Mouse (Mus musculus): ENCODE data around the gene Elp5. TPM values are rescaled to one million over a fixed set of nuclear protein-coding genes. Genes with fewer than 3 reads are reported as not detected.

Elp5 gene
- total and polyA plus RNA-seq, 3 experiments = 95.9 to 177 (median 119) TPM

GRCm38 (mm10) chr11:70018131-70018990 is 36.0 kb upstream of the Elp5 start:
- no peak overlapping the region for H3K27ac ChIP-seq (ENCODE audit: insufficient read depth, low read depth)

GRCm38 (mm10) chr11:70017199-70017767 is 35.0 kb upstream of the Elp5 start:
- H3K9me3 ChIP-seq (replicated peaks; ENCODE audit: low read length) = no peaks in the 10 kb centered on the region
- no peak overlapping the region for H3K4me2 ChIP-seq (ENCODE audit: insufficient read depth, low read depth, poor library complexity, severe bottlenecking)
- H3K9ac ChIP-seq (ENCODE audit: insufficient read depth, low read depth) = no peak overlapping the region
- H3K27me3 ChIP-seq (replicated peaks) = peaks cover 3% of the 10 kb centered on the region
- H3K79me2 ChIP-seq (replicated peaks; ENCODE audit: control insufficient read depth, extremely low read depth, insufficient read depth, poor library complexity, severe bottlenecking) = no peaks in the 10 kb centered on the region
- peaks cover 22 to 43% of the 10 kb centered on the region in 2 experiments for H3K4me1 ChIP-seq (ENCODE audit: control insufficient read depth in 1 of 2, insufficient read depth in 2 of 2)
- dilution Hi-C loops (cut with MboI; ENCODE audit: extremely low pct_ligation_motif_present, extremely low pct_unique_long_range_greater_than_20kb, low sequenced_read_pairs) = no loop called here
- no peak for TF ChIP-seq ZKSCAN1 (IDR thresholded peaks at IDR 0.05; ENCODE audit: borderline replicate concordance, low read depth, low read length)
- no peak for TF ChIP-seq CTCF (conservative IDR thresholded peaks at IDR 0.05 in 1 of 2, IDR thresholded peaks at IDR 0.05 in 1 of 2; ENCODE audit: low read depth in 2 of 2, low read length in 2 of 2)
- TF ChIP-seq KAT2A (IDR thresholded peaks at IDR 0.05; ENCODE audit: insufficient replicate concordance, low read length) = no peak
- no peak for TF ChIP-seq POLR2AphosphoS2 (IDR thresholded peaks at IDR 0.05; ENCODE audit: low read depth, low read length)
- TF ChIP-seq IRF4 (IDR thresholded peaks at IDR 0.05; ENCODE audit: low read depth, low read length) = no peak
- TF ChIP-seq MAZ (IDR thresholded peaks at IDR 0.05; ENCODE audit: low read depth, low read length) = no peak
- TF ChIP-seq HCFC1 (IDR thresholded peaks at IDR 0.05; ENCODE audit: low read depth, low read length) = no peak
- TF ChIP-seq PAX5 (IDR thresholded peaks at IDR 0.05; ENCODE audit: low read length) = no peak
- TF ChIP-seq EP300 (IDR thresholded peaks at IDR 0.05; ENCODE audit: low read length) = no peak
- no peak for TF ChIP-seq GABPA (IDR thresholded peaks at IDR 0.05; ENCODE audit: insufficient replicate concordance, low read depth, low read length)
- no peak for TF ChIP-seq SIN3A (IDR thresholded peaks at IDR 0.05; ENCODE audit: low read length)
- TF ChIP-seq USF2 (conservative IDR thresholded peaks at IDR 0.05; ENCODE audit: low read depth, low read length) = no peak
- no peak for TF ChIP-seq TCF12 (IDR thresholded peaks at IDR 0.05; ENCODE audit: low read depth, low read length)
- TF ChIP-seq NELFE (IDR thresholded peaks at IDR 0.05; ENCODE audit: low read depth, low read length) = no peak
- no peak for TF ChIP-seq JUN (IDR thresholded peaks at IDR 0.05; ENCODE audit: insufficient read depth, low read depth, low read length)
- no peak for TF ChIP-seq SMC3 (IDR thresholded peaks at IDR 0.05; ENCODE audit: low read depth, low read length)
- no peak for TF ChIP-seq RCOR1 (conservative IDR thresholded peaks at IDR 0.05; ENCODE audit: low read depth, low read length)
- TF ChIP-seq RAD21 (IDR thresholded peaks at IDR 0.05; ENCODE audit: low read depth, low read length) = no peak
- TF ChIP-seq CHD1 (IDR thresholded peaks at IDR 0.05; ENCODE audit: low read depth, low read length) = no peak
- no peak overlapping the region for H3K27ac ChIP-seq (ENCODE audit: insufficient read depth, low read depth)
- DNase-seq (ENCODE audit: extremely low read depth) = no peak
- H3K36me3 ChIP-seq (replicated peaks in 1 of 2; ENCODE audit: control insufficient read depth in 1 of 2, insufficient read depth in 1 of 2, low read length in 1 of 2) = peaks cover 18 to 22% of the 10 kb centered on the region in 2 experiments
- in situ Hi-C loops (cut with MboI; ENCODE audit: low pct_ligation_motif_present, low pct_unique_long_range_greater_than_20kb, low sequenced_read_pairs) = loop anchor here (25.0 kb wide), 1 partner anchor 930 kb away; the partner anchor contains the start of genes Per1 and Vamp2
- no peak overlapping the region for H3K4me3 ChIP-seq (replicated peaks in 1 of 3; ENCODE audit: low read depth in 2 of 3, low read length in 2 of 3, poor library complexity in 1 of 3)

More at GRCm38 (mm10) chr11:70018131-70018990, 36.0 kb upstream of the Elp5 start:
- no peaks in the 10 kb centered on the region for H3K9me3 ChIP-seq (replicated peaks; ENCODE audit: low read length)
- peaks cover 7 to 12% of the 10 kb centered on the region in 2 experiments for H3K36me3 ChIP-seq (replicated peaks in 1 of 2; ENCODE audit: control insufficient read depth in 1 of 2, insufficient read depth in 1 of 2, low read length in 1 of 2)
- no peak overlapping the region for H3K9ac ChIP-seq (ENCODE audit: insufficient read depth, low read depth)
- DNase-seq (ENCODE audit: extremely low read depth) = no peak
- peak; percentile 32; the same call in 1 of the 2 replicates for TF ChIP-seq CHD2 (IDR thresholded peaks at IDR 0.05; ENCODE audit: low read length)
- no peak for TF ChIP-seq CHD1 (IDR thresholded peaks at IDR 0.05; ENCODE audit: low read depth, low read length)
- peak overlapping the region; percentile 19; the same call in 1 of the 2 replicates for H3K4me2 ChIP-seq (ENCODE audit: insufficient read depth, low read depth, poor library complexity, severe bottlenecking)
- peaks cover 6% of the 10 kb centered on the region for H3K27me3 ChIP-seq (replicated peaks)
- dilution Hi-C loops (cut with MboI; ENCODE audit: extremely low pct_ligation_motif_present, extremely low pct_unique_long_range_greater_than_20kb, low sequenced_read_pairs) (no loop called here), in situ Hi-C loops (cut with MboI; ENCODE audit: low pct_ligation_motif_present, low pct_unique_long_range_greater_than_20kb, low sequenced_read_pairs) (loop anchor here (25.0 kb wide), 1 partner anchor 931 kb away; the partner anchor contains the start of genes Per1 and Vamp2)
- H3K79me2 ChIP-seq (replicated peaks; ENCODE audit: control insufficient read depth, extremely low read depth, insufficient read depth, poor library complexity, severe bottlenecking) = no peaks in the 10 kb centered on the region
- peaks cover 20 to 43% of the 10 kb centered on the region in 2 experiments for H3K4me1 ChIP-seq (ENCODE audit: control insufficient read depth in 1 of 2, insufficient read depth in 2 of 2)
- H3K4me3 ChIP-seq (replicated peaks in 1 of 3; ENCODE audit: low read depth in 2 of 3, low read length in 2 of 3, poor library complexity in 1 of 3) = peak overlapping the region in 1 of 3 experiments; percentile 31
